Mouse (Mus musculus) kidney, postnatal 0 days (tissue): ENCODE results near the gene Gstt1. TPM values are rescaled to one million over a fixed set of nuclear protein-coding genes. Genes with fewer than 3 reads are reported as not detected.
"Not testable (repeated sequence)": the region's sequence is repeated elsewhere in the genome, so short reads cannot be mapped to it uniquely, and the experiment has no call there.

Experiments
- ATAC-seq: fragments of 200-750 bp; cut with Nextera tagmentation; replicated peaks from 2 replicates; pipeline ENCODE4 v1.8.0; 2017; ENCODE audit warnings: low read depth, moderate number of reproducible peaks, moderate TSS enrichment, moderate library complexity; ENCODE audit not compliant: low FRiP score
- DNase-seq: peaks from one replicate; pipeline ENCODE4 v3.0.0-alpha.2; 2016; ENCODE audit warnings: low spot score
- H3K27ac ChIP-seq: fragments of 300-500 bp; sonication (generic); 2 replicates; pipeline ENCODE4 v1.5.1; 2014; ENCODE audit warnings: mild to moderate bottlenecking
- H3K27me3 ChIP-seq: fragments of 300-500 bp; sonication (generic); 2 replicates; pipeline ENCODE4 v1.6.1; 2014; ENCODE audit warnings: low read length, mixed read lengths; ENCODE audit not compliant: insufficient read depth
- H3K36me3 ChIP-seq: fragments of 300-500 bp; sonication (generic); 2 replicates; pipeline ENCODE4 v1.6.1; 2014; ENCODE audit warnings: low read length, mixed read lengths; ENCODE audit not compliant: insufficient read depth
- H3K4me1 ChIP-seq: fragments of 300-500 bp; sonication (generic); replicated peaks from 2 replicates; pipeline ENCODE4 v1.6.1; 2014; ENCODE audit warnings: antibody characterized with exemption, low read length, mixed read lengths; ENCODE audit not compliant: insufficient read depth
- H3K4me2 ChIP-seq: fragments of 300-500 bp; sonication (generic); 2 replicates; pipeline ENCODE4 v1.6.1; 2014; ENCODE audit warnings: mild to moderate bottlenecking, low read length, moderate library complexity, mixed read lengths
- H3K4me3 ChIP-seq: fragments of 300-500 bp; sonication (generic); replicated peaks from 2 replicates; pipeline ENCODE4 v1.5.1; 2014; ENCODE audit warnings: low read depth, low read length
- H3K9ac ChIP-seq: fragments of 300-500 bp; sonication (generic); 2 replicates; pipeline ENCODE4 v1.6.1; 2014; ENCODE audit warnings: low read depth, low read length
- H3K9me3 ChIP-seq: fragments of 300-500 bp; sonication (generic); replicated peaks from 2 replicates; pipeline ENCODE4 v1.6.1; 2016; ENCODE audit warnings: low read length, inconsistent platforms, mixed read lengths
- CTCF ChIP-seq: IDR thresholded peaks from 2 replicates; pipeline ENCODE4 v1.5.1; 2016; ENCODE audit warnings: antibody characterized with exemption, low read depth, mild to moderate bottlenecking, moderate library complexity
- WGBS: fragments of 180-500 bp; shearing (Covaris S2); extraction: QIAGEN DNeasy Blood & Tissue Kit; methylation state at CpG from one replicate; pipeline ENCODE4 v1.1.7; 2014; 5-methylcytosine and 5-hydroxymethylcytosine counted together
- polyA plus RNA-seq: library from polyadenylated mRNA; unstranded; fragments of >200 nt; fragmentation: Nextera tagmentation; extraction: Ambion mirVana; gene quantifications from 2 replicates; pipeline ENCODE4 v1.2.1, GENCODE M21; 2015

Gstt1 gene
- polyA plus RNA-seq, 1 experiment from 2014 or later: 33.2 TPM

GRCm38 (mm10) chr10:75772795-75773664, 25.4 kb downstream of the Gstt1 start, which contains the start of gene Ddt:
Ddt (minus strand) TSS chr10:75773414.
- Histone ChIP-seq H3K4me1 (no peaks in the 10 kb centered on the region), H3K27me3 (no peaks in the 10 kb centered on the region), H3K27ac (peak within 1 kb of the TSS; percentile 38), H3K4me2 (peak within 1 kb of the TSS; percentile 69), H3K4me3 (peak within 1 kb of the TSS; percentile 50), H3K36me3 (no peaks in the 10 kb centered on the region), H3K9me3 (no peaks in the 10 kb centered on the region), H3K9ac (peak within 1 kb of the TSS; percentile 66)
- ATAC-seq (peak; percentile 96), DNase-seq (peak; percentile 95)
- peak; percentile 55 for TF ChIP-seq CTCF
- WGBS: under 1% methylated on average over 47 of the region's 47 CpGs

GRCm38 (mm10) chr10:75767756-75768155, 30.6 kb downstream of the Gstt1 start:
- DNase-seq, H3K4me1 ChIP-seq, H3K27me3 ChIP-seq, H3K9ac ChIP-seq, H3K27ac ChIP-seq, H3K4me3 ChIP-seq, H3K4me2 ChIP-seq, H3K9me3 ChIP-seq, ATAC-seq, H3K36me3 ChIP-seq: not testable (repeated sequence)
- 44% methylated on average over 5 of the region's 5 CpGs for WGBS

- DNase-seq: no peak
- H3K4me2 ChIP-seq: no peak overlapping the region
- H3K36me3 ChIP-seq: no peaks in the 10 kb centered on the region
- H3K4me1 ChIP-seq: no peaks in the 10 kb centered on the region
- TF ChIP-seq CTCF: no peak
- ATAC-seq: no peak
- no peak overlapping the region for H3K9ac ChIP-seq
- no peak overlapping the region for H3K27ac ChIP-seq
- H3K9me3 ChIP-seq: no peaks in the 10 kb centered on the region
- no peaks in the 10 kb centered on the region for H3K27me3 ChIP-seq
- no peak overlapping the region for H3K4me3 ChIP-seq
- whole genome bisulfite sequencing: 81% methylated on average over 6 of the region's 6 CpGs
Observed at GRCm38 (mm10) chr10:75766856-75767255, 31.5 kb downstream of the Gstt1 start.

GRCm38 (mm10) chr10:75764519-75765473, 33.6 kb downstream of the Gstt1 start:
- ATAC-seq: peak; percentile 16
- DNase-seq: peak; percentile 80
- WGBS: 1% methylated on average over 27 of the region's 27 CpGs

GRCm38 (mm10) chr10:75763682-75764518, 34.5 kb downstream of the Gstt1 start, which contains the start of gene Cabin1:
Cabin1 (minus strand) TSS chr10:75764341.
- Histone ChIP-seq H3K27ac (peak within 1 kb of the TSS; percentile 82), H3K4me1 (no peaks in the 10 kb centered on the region), H3K9ac (peak within 1 kb of the TSS; percentile 90), H3K4me3 (peak within 1 kb of the TSS; percentile 87), H3K4me2 (peak within 1 kb of the TSS; percentile 88), H3K36me3 (no peaks in the 10 kb centered on the region), H3K9me3 (no peaks in the 10 kb centered on the region), H3K27me3 (no peaks in the 10 kb centered on the region)
- under 1% methylated on average over 61 of the region's 61 CpGs for WGBS
- DNase-seq (peak; percentile 97), ATAC-seq (peak; percentile 98)
- no peak for TF ChIP-seq CTCF

More at GRCm38 (mm10) chr10:75764519-75765473, 33.6 kb downstream of the Gstt1 start:
- Histone ChIP-seq H3K9me3 (no peaks in the 10 kb centered on the region), H3K4me2 (peak overlapping the region; percentile 88), H3K27ac (peak overlapping the region; percentile 82), H3K4me1 (no peaks in the 10 kb centered on the region), H3K4me3 (peak overlapping the region; percentile 87), H3K36me3 (no peaks in the 10 kb centered on the region), H3K9ac (peak overlapping the region; percentile 54; the same call in 1 of the 2 replicates), H3K27me3 (no peaks in the 10 kb centered on the region)
- peak; percentile 84 for TF ChIP-seq CTCF
